21 mouse cellular contexts compared by ENCODE assay signal in genomic region chr14:101514557-101514971, GRCm38 (mm10).
DNase-seq lines count a peak whose midpoint lies in the region; ATAC-seq lines count a peak whose summit lies in the region.
"Had no signal": no experiment of that assay in that cellular context is flagged by ENCODE, and none has a peak within 500 bp of the region (broad histone marks: within the 10 kb centered on the region; RNA-seq: fewer than 3 reads in every experiment).

No protein-coding gene starts in this region.

- H3K27me3 ChIP-seq in midbrain, embryonic 12.5 days, result peaks cover 12% of the 10 kb centered on the region
- no peaks in the 10 kb centered on the region; the same call in 1 of the 2 replicates for H3K27me3 ChIP-seq in midbrain, embryonic 15.5 days (replicated peaks)
- H3K27me3 ChIP-seq in hindbrain, embryonic 14.5 days (ENCODE audit: control insufficient read depth, insufficient read depth, low read length), result no peaks in the 10 kb centered on the region
- H3K27me3 ChIP-seq in neural tube, embryonic 14.5 days (ENCODE audit: control insufficient read depth, insufficient read depth, low read length), result no peaks in the 10 kb centered on the region
- H3K27me3 ChIP-seq: forebrain, embryonic 12.5 days; heart, embryonic 15.5 days; kidney, embryonic 15.5 days; limb, embryonic 15.5 days; liver, embryonic 15.5 days had no signal

- peak; percentile 29 for DNase-seq in embryo, embryonic 10 days (ENCODE audit: low spot score)
- no peak for DNase-seq in embryo, embryonic 9.5 days (ENCODE audit: extremely low spot score)
- DNase-seq in hindbrain, embryonic 14.5 days (ENCODE audit: low spot score), result no peak
- no peak for DNase-seq in right cerebral cortex, postnatal 10 days (ENCODE audit: low spot score in 2 of 2)
- DNase-seq in heart, adult 8-10 months (ENCODE audit: low spot score), result no peak
- DNase-seq: adrenal gland, adult 8-10 months; cerebellum, postnatal 10 days; heart, adult 18-20 months; heart, postnatal 4 days; layer of hippocampus, postnatal 36 days; right cerebral cortex, adult 18-20 months; thymus, postnatal 14 days had no signal

- H3K27ac ChIP-seq in midbrain, embryonic 12.5 days (replicated peaks), result no peak overlapping the region
- H3K27ac ChIP-seq in midbrain, embryonic 15.5 days, result no peak overlapping the region
- H3K27ac ChIP-seq in hindbrain, embryonic 14.5 days, result no peak overlapping the region
- no peak overlapping the region for H3K27ac ChIP-seq in neural tube, embryonic 14.5 days (ENCODE audit: low read depth, low read length)
- H3K27ac ChIP-seq: forebrain, embryonic 12.5 days; heart, embryonic 15.5 days; kidney, embryonic 15.5 days; limb, embryonic 15.5 days; liver, embryonic 15.5 days had no signal

- ATAC-seq in midbrain, embryonic 12.5 days (ENCODE audit: low FRiP score, low read depth), result peak; percentile 61; the same call in 1 of the 2 replicates
- ATAC-seq in midbrain, embryonic 15.5 days (replicated peaks), result no peak
- ATAC-seq in hindbrain, embryonic 14.5 days (ENCODE audit: low FRiP score), result 0 out of 2 replicates have a peak, but pooled peaks have one; percentile 21
- ATAC-seq in neural tube, embryonic 14.5 days (ENCODE audit: low read depth), result peak; percentile 59
- ATAC-seq: intestine, embryonic 16.5 days had no signal

- H3K9ac ChIP-seq in midbrain, embryonic 12.5 days (replicated peaks), result no peak overlapping the region
- H3K9ac ChIP-seq in midbrain, embryonic 15.5 days, result no peak overlapping the region
- H3K9ac ChIP-seq in hindbrain, embryonic 14.5 days, result no peak overlapping the region
- no peak overlapping the region for H3K9ac ChIP-seq in neural tube, embryonic 14.5 days (replicated peaks; ENCODE audit: low read depth, low read length)
- H3K9ac ChIP-seq: forebrain, embryonic 12.5 days; heart, embryonic 15.5 days; kidney, embryonic 15.5 days; limb, embryonic 15.5 days; liver, embryonic 15.5 days had no signal

- H3K4me3 ChIP-seq in midbrain, embryonic 12.5 days, result no peak overlapping the region
- H3K4me3 ChIP-seq in midbrain, embryonic 15.5 days, result no peak overlapping the region
- H3K4me3 ChIP-seq in hindbrain, embryonic 14.5 days (replicated peaks; ENCODE audit: low read length), result no peak overlapping the region
- H3K4me3 ChIP-seq in neural tube, embryonic 14.5 days (ENCODE audit: low read depth, low read length), result no peak overlapping the region
- H3K4me3 ChIP-seq: forebrain, embryonic 12.5 days; heart, embryonic 15.5 days; kidney, embryonic 15.5 days; limb, embryonic 15.5 days; liver, embryonic 15.5 days had no signal

- no peak overlapping the region for H3K4me2 ChIP-seq in midbrain, embryonic 12.5 days (replicated peaks)
- no peak overlapping the region for H3K4me2 ChIP-seq in midbrain, embryonic 15.5 days
- no peak overlapping the region for H3K4me2 ChIP-seq in hindbrain, embryonic 14.5 days (replicated peaks)
- no peak overlapping the region for H3K4me2 ChIP-seq in neural tube, embryonic 14.5 days (ENCODE audit: low read depth, low read length)
- H3K4me2 ChIP-seq: forebrain, embryonic 12.5 days; heart, embryonic 15.5 days; kidney, embryonic 15.5 days; limb, embryonic 15.5 days; liver, embryonic 15.5 days had no signal

- H3K4me1 ChIP-seq in midbrain, embryonic 12.5 days, result peaks cover 12% of the 10 kb centered on the region
- no peaks in the 10 kb centered on the region for H3K4me1 ChIP-seq in midbrain, embryonic 15.5 days
- H3K4me1 ChIP-seq in hindbrain, embryonic 14.5 days (replicated peaks; ENCODE audit: control insufficient read depth, insufficient read depth, low read length), result no peaks in the 10 kb centered on the region
- no peaks in the 10 kb centered on the region for H3K4me1 ChIP-seq in neural tube, embryonic 14.5 days (ENCODE audit: control insufficient read depth, insufficient read depth, low read length)
- H3K4me1 ChIP-seq: liver, embryonic 15.5 days had no signal

- no peaks in the 10 kb centered on the region for H3K9me3 ChIP-seq in midbrain, embryonic 12.5 days
- H3K9me3 ChIP-seq in midbrain, embryonic 15.5 days, result no peaks in the 10 kb centered on the region
- H3K9me3 ChIP-seq in hindbrain, embryonic 14.5 days (ENCODE audit: control insufficient read depth, low read length), result no peaks in the 10 kb centered on the region
- no peaks in the 10 kb centered on the region for H3K9me3 ChIP-seq in neural tube, embryonic 14.5 days (ENCODE audit: control insufficient read depth, low read length)
- H3K9me3 ChIP-seq: forebrain, embryonic 12.5 days; heart, embryonic 15.5 days; kidney, embryonic 15.5 days; limb, embryonic 15.5 days; liver, embryonic 15.5 days had no signal

- no peaks in the 10 kb centered on the region for H3K36me3 ChIP-seq in midbrain, embryonic 12.5 days
- H3K36me3 ChIP-seq in midbrain, embryonic 15.5 days (replicated peaks), result no peaks in the 10 kb centered on the region
- no peaks in the 10 kb centered on the region for H3K36me3 ChIP-seq in hindbrain, embryonic 14.5 days (replicated peaks; ENCODE audit: control insufficient read depth, insufficient read depth)
- no peaks in the 10 kb centered on the region for H3K36me3 ChIP-seq in neural tube, embryonic 14.5 days (ENCODE audit: control insufficient read depth, insufficient read depth, low read length)
- H3K36me3 ChIP-seq: forebrain, embryonic 12.5 days; heart, embryonic 15.5 days; kidney, embryonic 15.5 days; limb, embryonic 15.5 days; liver, embryonic 15.5 days had no signal

- 40% methylated on average over 5 of the region's 5 CpGs for WGBS in midbrain, embryonic 12.5 days
- WGBS in midbrain, embryonic 15.5 days, result 29% methylated on average over 5 of the region's 5 CpGs
- 20% methylated on average over 5 of the region's 5 CpGs for WGBS in hindbrain, embryonic 14.5 days
- WGBS in neural tube, embryonic 14.5 days, result 13% methylated on average over 5 of the region's 5 CpGs
